Mouse (Mus musculus): ENCODE data around the gene Basp1. TPM values are rescaled to one million over a fixed set of nuclear protein-coding genes. Genes with fewer than 3 reads are reported as not detected.

Gene Basp1
- polyA plus RNA-seq, 1 experiment from 2014 or later: 309 TPM

DNA sequence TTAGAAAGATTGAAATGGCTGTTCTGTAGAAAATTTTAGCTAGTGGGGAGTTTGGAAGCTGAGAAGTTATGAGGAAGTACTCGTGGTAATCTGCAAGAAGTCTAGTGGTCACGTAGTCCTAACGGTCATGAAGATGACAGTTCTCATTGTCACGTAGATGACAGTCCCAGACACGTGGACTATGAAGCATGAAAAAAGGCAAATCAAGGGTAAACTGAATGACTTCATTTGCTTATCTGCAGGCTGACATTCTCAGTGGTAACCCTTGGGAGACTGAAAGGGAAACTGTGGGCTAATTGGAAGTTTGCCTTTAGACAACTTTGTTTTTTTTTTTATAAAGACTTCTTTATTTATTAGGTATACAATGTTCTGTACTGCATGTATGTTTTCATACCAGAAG is 58.2 kb downstream of the Basp1 start:
- no peaks in the 10 kb centered on the region for H3K36me3 ChIP-seq
- H3K27me3 ChIP-seq: no peaks in the 10 kb centered on the region
- no peak overlapping the region for H3K9ac ChIP-seq (replicated peaks)
- H3K4me2 ChIP-seq (replicated peaks): no peak overlapping the region
- H3K4me3 ChIP-seq: no peak overlapping the region
- no peak overlapping the region for H3K27ac ChIP-seq (replicated peaks)
- ATAC-seq (replicated peaks): no peak
- H3K9me3 ChIP-seq: no peaks in the 10 kb centered on the region
- 84% methylated on average over 5 of the region's 5 CpGs for WGBS
- H3K4me1 ChIP-seq: peaks cover 8% of the 10 kb centered on the region

DNA sequence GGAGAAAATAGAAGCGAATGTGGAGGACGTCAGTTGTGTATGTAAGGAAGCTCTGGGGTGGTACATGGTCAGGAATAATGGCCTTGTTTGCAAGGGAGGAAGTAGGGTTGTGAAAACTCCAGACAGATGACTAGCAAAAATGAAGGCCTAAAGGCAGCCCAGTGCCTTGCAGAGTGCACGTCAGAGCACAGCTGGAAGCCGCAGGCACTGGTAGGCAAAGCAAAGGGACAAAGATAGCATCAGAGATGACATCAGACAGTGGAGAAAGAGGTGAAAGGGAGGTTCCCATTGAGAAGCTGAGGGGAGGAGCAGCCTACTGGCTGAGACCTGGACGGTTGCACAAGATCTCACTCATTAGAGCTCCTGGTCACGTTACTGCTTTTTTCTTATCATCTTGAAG is 58.8 kb downstream of the Basp1 start:
- H3K9ac ChIP-seq (replicated peaks): no peak overlapping the region
- no peaks in the 10 kb centered on the region for H3K36me3 ChIP-seq
- H3K4me2 ChIP-seq (replicated peaks): no peak overlapping the region
- no peak overlapping the region for H3K4me3 ChIP-seq
- no peak for ATAC-seq (replicated peaks)
- WGBS: 70% methylated on average over 6 of the region's 6 CpGs
- no peaks in the 10 kb centered on the region for H3K9me3 ChIP-seq
- no peak overlapping the region for H3K27ac ChIP-seq (replicated peaks)
- no peaks in the 10 kb centered on the region for H3K27me3 ChIP-seq
- H3K4me1 ChIP-seq: peaks cover 8% of the 10 kb centered on the region

DNA sequence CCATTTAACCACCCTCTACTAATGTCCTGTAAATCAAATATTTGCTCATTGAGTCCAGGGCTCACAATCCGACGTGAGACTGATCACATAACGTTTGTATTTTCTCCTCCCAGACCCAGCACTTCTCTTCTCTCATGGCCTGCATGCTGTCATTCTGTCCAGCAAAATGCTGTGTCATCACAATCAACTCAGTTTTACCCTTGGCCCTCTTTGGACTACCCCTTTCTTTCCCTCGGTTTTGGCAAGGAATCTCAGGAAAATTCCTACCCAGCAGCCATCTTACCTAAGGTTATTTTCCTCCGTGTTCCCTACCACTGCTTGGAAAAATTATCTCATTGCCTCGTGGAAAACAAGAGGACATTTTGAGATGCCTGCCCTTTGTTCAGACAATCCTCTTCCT is 60.1 kb downstream of the Basp1 start:
- no peak overlapping the region for H3K4me2 ChIP-seq (replicated peaks)
- H3K27me3 ChIP-seq: no peaks in the 10 kb centered on the region
- no peaks in the 10 kb centered on the region for H3K9me3 ChIP-seq
- no peak overlapping the region for H3K4me3 ChIP-seq
- H3K4me1 ChIP-seq: peaks cover 1% of the 10 kb centered on the region; the same call in 1 of the 2 replicates
- H3K27ac ChIP-seq (replicated peaks): no peak overlapping the region
- no peak for ATAC-seq (replicated peaks)
- WGBS: 84% methylated on average over 6 of the region's 6 CpGs
- no peaks in the 10 kb centered on the region for H3K36me3 ChIP-seq
- H3K9ac ChIP-seq (replicated peaks): no peak overlapping the region

DNA sequence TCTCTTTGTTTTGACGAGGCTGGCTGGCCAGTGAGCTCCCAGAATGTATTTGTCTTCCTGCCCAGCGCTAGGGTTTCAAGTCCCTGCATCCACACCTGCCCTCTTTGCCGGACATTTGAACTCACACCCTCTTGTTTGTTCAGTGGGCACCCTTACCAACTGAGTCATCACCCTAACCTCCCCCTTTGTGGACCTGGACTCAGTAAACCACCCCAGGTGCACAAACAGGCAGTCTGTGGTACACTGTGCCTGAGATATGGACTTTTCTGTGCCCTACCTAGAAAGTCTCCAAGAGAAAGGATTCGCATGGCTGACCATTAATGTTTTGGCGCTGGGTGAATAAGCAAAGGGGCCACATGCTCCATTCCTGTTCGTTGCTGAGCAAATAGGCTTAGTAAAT is 70.3 kb downstream of the Basp1 start:
- Histone ChIP-seq H3K4me2 (replicated peaks) (no peak overlapping the region), H3K27me3 (no peaks in the 10 kb centered on the region), H3K9ac (replicated peaks) (no peak overlapping the region), H3K9me3 (no peaks in the 10 kb centered on the region), H3K27ac (replicated peaks) (no peak overlapping the region), H3K4me1 (no peaks in the 10 kb centered on the region), H3K36me3 (no peaks in the 10 kb centered on the region), H3K4me3 (no peak overlapping the region)
- WGBS: 59% methylated on average over 6 of the region's 6 CpGs
- ATAC-seq (replicated peaks): no peak

DNA sequence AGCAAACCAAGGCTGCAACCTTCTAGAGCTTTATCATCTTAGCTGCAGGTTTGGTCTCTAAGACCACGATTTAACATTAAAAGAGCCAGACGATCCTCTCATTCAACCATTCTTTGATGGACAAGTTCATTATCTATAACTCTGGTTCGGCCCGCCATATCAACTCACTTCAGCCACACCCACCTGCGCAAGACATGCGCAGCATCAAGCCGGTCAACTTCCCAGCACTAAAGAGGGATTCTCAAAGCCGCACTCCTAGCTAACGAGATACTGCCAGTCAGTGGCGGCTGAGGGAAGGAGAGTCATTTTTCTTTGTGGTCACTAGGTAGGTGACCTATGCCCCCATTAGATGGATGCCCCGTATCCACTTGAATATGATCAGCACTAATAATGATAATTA is 78.3 kb downstream of the Basp1 start:
- no peak for ATAC-seq (replicated peaks)
- 82% methylated on average over 11 of the region's 11 CpGs for WGBS

DNA sequence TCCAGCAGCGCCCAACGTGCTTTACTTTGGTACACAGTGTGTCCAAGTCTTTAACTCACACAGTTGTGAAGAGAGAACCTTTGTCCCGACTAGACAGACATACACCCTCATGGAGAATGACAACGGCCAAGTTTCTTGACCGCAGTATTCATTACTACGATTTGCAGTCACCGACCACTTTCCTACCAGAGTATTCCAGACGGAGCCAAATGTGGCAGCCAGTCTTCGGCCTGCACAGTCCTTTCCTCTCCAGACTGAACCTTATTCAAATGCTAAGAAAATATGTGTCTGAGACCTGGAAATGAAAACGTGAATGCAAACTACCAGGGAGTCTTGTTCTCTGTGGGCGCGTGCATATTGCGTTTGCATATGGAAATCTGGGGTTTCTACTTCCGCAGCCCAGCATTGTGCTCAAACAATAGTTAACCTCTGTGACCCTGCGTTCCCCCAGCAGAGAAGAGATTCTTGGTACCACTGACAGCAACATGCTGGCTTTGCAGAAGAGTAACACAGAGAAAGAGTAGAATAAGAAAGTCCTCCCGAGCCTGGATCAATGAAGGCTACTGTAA is 81.6 kb downstream of the Basp1 start:
- Histone ChIP-seq H3K27me3 (no peaks in the 10 kb centered on the region), H3K36me3 (no peaks in the 10 kb centered on the region), H3K4me2 (replicated peaks) (no peak overlapping the region), H3K27ac (replicated peaks) (no peak overlapping the region), H3K9me3 (no peaks in the 10 kb centered on the region), H3K4me3 (no peak overlapping the region), H3K4me1 (no peaks in the 10 kb centered on the region), H3K9ac (replicated peaks) (no peak overlapping the region)
- ATAC-seq (replicated peaks): no peak
- WGBS: 50% methylated on average over 16 of the region's 16 CpGs

More for the DNA sequence above, 78.3 kb downstream of the Basp1 start:
- no peaks in the 10 kb centered on the region for H3K9me3 ChIP-seq
- H3K4me2 ChIP-seq (replicated peaks): no peak overlapping the region
- no peak overlapping the region for H3K4me3 ChIP-seq
- H3K36me3 ChIP-seq: no peaks in the 10 kb centered on the region
- no peak overlapping the region for H3K9ac ChIP-seq (replicated peaks)
- no peak overlapping the region for H3K27ac ChIP-seq (replicated peaks)
- H3K4me1 ChIP-seq: no peaks in the 10 kb centered on the region
- no peaks in the 10 kb centered on the region for H3K27me3 ChIP-seq

DNA sequence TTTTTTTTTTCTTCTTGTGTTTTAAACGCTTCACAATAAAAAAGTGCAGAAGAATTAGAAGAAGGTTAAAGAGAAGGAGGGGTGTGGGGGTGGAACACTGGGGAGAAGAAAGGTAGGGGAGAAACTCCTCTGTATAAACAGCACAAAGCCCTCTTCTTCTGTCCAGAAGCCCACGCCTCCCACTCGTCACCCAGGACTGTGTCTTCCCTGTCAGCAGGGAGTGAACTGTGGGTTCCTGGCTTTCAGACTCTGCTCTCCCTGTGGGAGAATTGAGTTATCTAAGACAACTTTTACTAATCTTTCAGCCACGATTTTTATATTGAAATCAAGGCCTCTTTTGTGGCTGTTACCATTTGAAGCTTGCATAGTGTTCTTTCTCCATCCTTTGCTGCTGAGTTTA is 82.6 kb downstream of the Basp1 start:
- Histone ChIP-seq H3K4me2 (replicated peaks) (no peak overlapping the region), H3K9me3 (no peaks in the 10 kb centered on the region), H3K36me3 (no peaks in the 10 kb centered on the region), H3K27ac (replicated peaks) (no peak overlapping the region), H3K9ac (replicated peaks) (no peak overlapping the region), H3K27me3 (no peaks in the 10 kb centered on the region), H3K4me1 (no peaks in the 10 kb centered on the region), H3K4me3 (no peak overlapping the region)
- no peak for ATAC-seq (replicated peaks)
- WGBS: 61% methylated on average over 4 of the region's 4 CpGs

DNA sequence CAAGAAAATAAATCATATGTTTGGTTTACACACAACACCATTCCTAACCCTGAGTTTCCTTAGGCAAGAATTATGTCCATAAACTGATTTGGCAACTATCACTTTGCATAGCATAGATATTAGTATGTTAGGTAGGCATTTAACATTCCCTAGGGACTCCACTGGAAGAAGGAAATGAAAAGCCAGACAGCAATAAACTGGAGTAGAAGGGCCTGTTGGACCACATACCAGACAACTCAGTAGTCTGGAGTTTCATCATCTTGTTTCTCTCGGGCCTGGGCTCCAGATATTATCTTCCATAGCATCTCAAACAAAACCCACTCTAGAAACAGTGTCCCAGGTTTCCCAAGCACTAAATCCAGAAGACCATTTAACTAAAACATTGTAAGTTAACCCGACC is 91.0 kb downstream of the Basp1 start:
- H3K4me3 ChIP-seq: no peak overlapping the region
- H3K9me3 ChIP-seq: no peaks in the 10 kb centered on the region
- no peak overlapping the region for H3K4me2 ChIP-seq (replicated peaks)
- H3K27me3 ChIP-seq: no peaks in the 10 kb centered on the region
- H3K27ac ChIP-seq (replicated peaks): no peak overlapping the region
- no peaks in the 10 kb centered on the region for H3K36me3 ChIP-seq
- H3K4me1 ChIP-seq: no peaks in the 10 kb centered on the region
- ATAC-seq (replicated peaks): no peak
- H3K9ac ChIP-seq (replicated peaks): no peak overlapping the region
- WGBS: 83% methylated on average over 2 of the region's 2 CpGs

DNA sequence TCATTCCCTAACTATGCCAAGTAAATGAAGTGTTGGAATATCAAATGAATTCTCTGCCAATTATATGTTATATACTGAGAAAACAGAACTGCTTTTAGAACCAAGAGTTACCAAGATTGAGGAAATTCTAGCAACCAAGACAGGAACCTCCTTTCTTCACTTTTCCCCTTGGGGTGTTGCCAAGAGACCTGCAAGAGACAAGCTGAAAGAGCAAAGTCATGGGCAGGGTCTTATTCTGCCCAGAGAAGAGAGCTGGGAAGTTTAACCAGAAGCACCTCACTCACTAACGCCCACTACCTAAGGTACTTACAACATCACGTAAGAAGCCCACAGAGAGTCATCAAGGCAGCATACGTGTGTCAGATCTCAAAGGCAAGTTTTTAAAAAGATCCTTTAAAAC is 91.5 kb downstream of the Basp1 start:
- Histone ChIP-seq H3K4me3 (no peak overlapping the region), H3K9ac (replicated peaks) (no peak overlapping the region), H3K4me2 (replicated peaks) (no peak overlapping the region), H3K27ac (replicated peaks) (no peak overlapping the region), H3K4me1 (no peaks in the 10 kb centered on the region), H3K27me3 (no peaks in the 10 kb centered on the region), H3K36me3 (no peaks in the 10 kb centered on the region), H3K9me3 (no peaks in the 10 kb centered on the region)
- ATAC-seq (replicated peaks): no peak
- WGBS: 97% methylated on average over 3 of the region's 3 CpGs

DNA sequence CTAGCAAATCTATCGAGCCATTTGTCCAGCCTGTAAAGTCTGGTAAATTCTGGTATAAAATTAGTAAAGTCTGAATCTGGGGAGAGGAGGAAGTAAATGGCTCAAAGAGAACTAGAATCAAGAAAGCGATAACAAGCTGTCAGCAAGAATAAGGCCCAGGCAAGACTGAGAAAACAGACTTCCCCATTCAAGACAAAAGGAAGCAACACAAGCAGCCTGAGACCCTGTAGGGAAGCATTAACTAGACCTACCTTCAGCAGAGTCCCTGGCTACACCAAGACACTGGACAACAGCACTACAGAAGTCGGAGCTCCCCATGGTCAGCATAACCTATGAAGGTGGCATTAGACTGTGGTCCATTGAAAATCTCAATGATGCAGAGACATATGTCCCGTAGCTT is 91.9 kb downstream of the Basp1 start:
- WGBS: 88% methylated on average over 4 of the region's 4 CpGs
- H3K36me3 ChIP-seq: no peaks in the 10 kb centered on the region
- no peak for ATAC-seq (replicated peaks)
- no peaks in the 10 kb centered on the region for H3K4me1 ChIP-seq
- no peak overlapping the region for H3K9ac ChIP-seq (replicated peaks)
- no peak overlapping the region for H3K4me3 ChIP-seq
- no peaks in the 10 kb centered on the region for H3K27me3 ChIP-seq
- H3K27ac ChIP-seq (replicated peaks): no peak overlapping the region
- no peak overlapping the region for H3K4me2 ChIP-seq (replicated peaks)
- no peaks in the 10 kb centered on the region for H3K9me3 ChIP-seq

DNA sequence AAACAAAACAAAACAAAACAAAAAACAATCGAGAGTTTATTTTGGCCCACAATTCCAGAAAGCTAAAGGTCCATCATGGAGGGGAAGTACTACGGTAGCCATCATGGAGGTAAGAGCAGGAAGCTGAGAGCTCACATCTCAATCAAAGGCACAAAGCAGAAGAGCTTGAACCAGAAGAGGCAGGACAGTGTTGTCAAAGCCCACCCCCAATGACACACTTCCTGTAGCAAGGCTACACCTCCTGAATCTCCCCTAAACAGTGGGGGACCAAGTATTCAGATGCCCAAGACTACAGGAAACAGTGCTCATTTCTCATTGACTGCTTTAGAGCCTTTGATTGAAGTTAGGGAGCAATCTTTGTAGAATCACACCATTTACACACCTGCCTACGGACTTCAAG is 99.1 kb downstream of the Basp1 start:
- no peak for ATAC-seq (replicated peaks)
- WGBS: 97% methylated on average over 3 of the region's 3 CpGs

More for the DNA sequence above, 99.1 kb downstream of the Basp1 start:
- no peaks in the 10 kb centered on the region for H3K9me3 ChIP-seq
- H3K4me1 ChIP-seq: no peaks in the 10 kb centered on the region
- no peak overlapping the region for H3K27ac ChIP-seq (replicated peaks)
- H3K4me2 ChIP-seq (replicated peaks): no peak overlapping the region
- no peak overlapping the region for H3K9ac ChIP-seq (replicated peaks)
- no peaks in the 10 kb centered on the region for H3K27me3 ChIP-seq
- no peak overlapping the region for H3K4me3 ChIP-seq
- H3K36me3 ChIP-seq: no peaks in the 10 kb centered on the region

Measured in forebrain, embryonic 15.5 days (tissue).